Mouse (Mus musculus): Measurements from ENCODE around the gene Plekhg1. TPM values are rescaled to one million over a fixed set of nuclear protein-coding genes. Genes with fewer than 3 reads are reported as not detected.

The Plekhg1 gene
- polyA plus RNA-seq, 1 experiment, result under 0.01 TPM

- no peaks in the 10 kb centered on the region for H3K79me2 ChIP-seq (ENCODE audit: control insufficient read depth, insufficient read depth)
- H3K36me3 ChIP-seq (ENCODE audit: control insufficient read depth, insufficient read depth), result no peaks in the 10 kb centered on the region
- no peaks in the 10 kb centered on the region for H3K27me3 ChIP-seq (ENCODE audit: control insufficient read depth, insufficient read depth, insufficient read length)
- TF ChIP-seq USF1 (IDR thresholded peaks at IDR 0.05; ENCODE audit: low read depth), result no peak
- TF ChIP-seq TCF3 (IDR thresholded peaks at IDR 0.05; ENCODE audit: insufficient read length, low read depth), result no peak
- no peak for TF ChIP-seq POLR2AphosphoS2 (IDR thresholded peaks at IDR 0.05; ENCODE audit: insufficient read length, low read depth)
- no peak for TF ChIP-seq E2F4 (IDR thresholded peaks at IDR 0.05; ENCODE audit: insufficient read depth)
- H3K4me3 ChIP-seq, result no peak overlapping the region
- no peak overlapping the region for H3ac ChIP-seq (ENCODE audit: control insufficient read depth, insufficient read length)
- H3K4me2 ChIP-seq (ENCODE audit: low read depth), result no peak overlapping the region
These were observed 9.8 kb upstream of the Plekhg1 start for GRCm38 (mm10) chr10:3730314-3730713.

- Histone ChIP-seq H3K27me3 (ENCODE audit: control insufficient read depth, insufficient read depth, insufficient read length) (no peaks in the 10 kb centered on the region), H3K36me3 (ENCODE audit: control insufficient read depth, insufficient read depth) (no peaks in the 10 kb centered on the region), H3K4me2 (ENCODE audit: low read depth) (no peak overlapping the region), H3K4me3 (no peak overlapping the region), H3K79me2 (ENCODE audit: control insufficient read depth, insufficient read depth) (no peaks in the 10 kb centered on the region), H3ac (ENCODE audit: control insufficient read depth, insufficient read length) (no peak overlapping the region)
- no peak for TF ChIP-seq TCF12 (IDR thresholded peaks at IDR 0.05; ENCODE audit: insufficient read depth, poor library complexity, severe bottlenecking)
- no peak for TF ChIP-seq USF1 (IDR thresholded peaks at IDR 0.05; ENCODE audit: low read depth)
- TF ChIP-seq MYOG (IDR thresholded peaks at IDR 0.05; ENCODE audit: control insufficient read depth in 1 of 3, insufficient read depth in 1 of 3, insufficient read length in 2 of 3, low read depth in 2 of 3), result no peak
These were observed 3.1 kb upstream of the Plekhg1 start for GRCm38 (mm10) chr10:3737034-3737433.

GRCm38 (mm10) chr10:3740504-3741388 lies 582 bp downstream of the Plekhg1 start:
- no peak for TF ChIP-seq TCF3 (IDR thresholded peaks at IDR 0.05; ENCODE audit: insufficient read length, low read depth)
- no peak for TF ChIP-seq MAX (IDR thresholded peaks at IDR 0.05; ENCODE audit: low read depth)
- TF ChIP-seq TCF12 (IDR thresholded peaks at IDR 0.05; ENCODE audit: insufficient read depth, poor library complexity, severe bottlenecking), result no peak
- no peak for TF ChIP-seq E2F4 (IDR thresholded peaks at IDR 0.05; ENCODE audit: insufficient read depth)
- TF ChIP-seq REST (IDR thresholded peaks at IDR 0.05; ENCODE audit: insufficient read depth, insufficient read length), result no peak
- TF ChIP-seq POLR2AphosphoS2 (IDR thresholded peaks at IDR 0.05; ENCODE audit: insufficient read length, low read depth), result no peak
- no peak for TF ChIP-seq POLR2A (IDR thresholded peaks at IDR 0.05; ENCODE audit: insufficient read length, low read depth)
- TF ChIP-seq MYOG (IDR thresholded peaks at IDR 0.05; ENCODE audit: control insufficient read depth in 1 of 3, insufficient read depth in 1 of 3, insufficient read length in 2 of 3, low read depth in 2 of 3), result no peak
- no peak for TF ChIP-seq SRF (IDR thresholded peaks at IDR 0.05; ENCODE audit: control insufficient read depth, insufficient read length, low read depth)
- no peak for TF ChIP-seq MYOD1 (IDR thresholded peaks at IDR 0.05; ENCODE audit: control insufficient read depth in 1 of 3, insufficient read length in 2 of 3, low read depth in 2 of 3)
- no peak for TF ChIP-seq CEBPB (IDR thresholded peaks at IDR 0.05; ENCODE audit: insufficient read depth, poor library complexity, severe bottlenecking)
- Histone ChIP-seq H3K36me3 (ENCODE audit: control insufficient read depth, insufficient read depth) (no peaks in the 10 kb centered on the region), H3K27me3 (ENCODE audit: control insufficient read depth, insufficient read depth, insufficient read length) (no peaks in the 10 kb centered on the region), H3K4me2 (ENCODE audit: low read depth) (peak overlapping the region; percentile 55), H3K79me2 (ENCODE audit: control insufficient read depth, insufficient read depth) (no peaks in the 10 kb centered on the region), H3K4me3 (no peak overlapping the region), H3ac (ENCODE audit: control insufficient read depth, insufficient read length) (no peak overlapping the region)

GRCm38 (mm10) chr10:3741791-3742190 lies 1.6 kb downstream of the Plekhg1 start:
- no peak overlapping the region for H3K4me2 ChIP-seq (ENCODE audit: low read depth)
- H3K79me2 ChIP-seq (ENCODE audit: control insufficient read depth, insufficient read depth), result no peaks in the 10 kb centered on the region
- no peak overlapping the region for H3ac ChIP-seq (ENCODE audit: control insufficient read depth, insufficient read length)
- no peak overlapping the region for H3K4me3 ChIP-seq
- no peaks in the 10 kb centered on the region for H3K36me3 ChIP-seq (ENCODE audit: control insufficient read depth, insufficient read depth)
- no peaks in the 10 kb centered on the region for H3K27me3 ChIP-seq (ENCODE audit: control insufficient read depth, insufficient read depth, insufficient read length)
- TF ChIP-seq CEBPB (IDR thresholded peaks at IDR 0.05; ENCODE audit: insufficient read depth, poor library complexity, severe bottlenecking), result no peak

- Histone ChIP-seq H3K79me2 (ENCODE audit: control insufficient read depth, insufficient read depth) (no peaks in the 10 kb centered on the region), H3K4me3 (no peak overlapping the region), H3K27me3 (ENCODE audit: control insufficient read depth, insufficient read depth, insufficient read length) (no peaks in the 10 kb centered on the region), H3K36me3 (ENCODE audit: control insufficient read depth, insufficient read depth) (no peaks in the 10 kb centered on the region), H3K4me2 (ENCODE audit: low read depth) (no peak overlapping the region), H3ac (ENCODE audit: control insufficient read depth, insufficient read length) (no peak overlapping the region)
- TF ChIP-seq USF1 (IDR thresholded peaks at IDR 0.05; ENCODE audit: low read depth) (no peak), TCF3 (IDR thresholded peaks at IDR 0.05; ENCODE audit: insufficient read length, low read depth) (no peak), MAX (IDR thresholded peaks at IDR 0.05; ENCODE audit: low read depth) (no peak), POLR2AphosphoS2 (IDR thresholded peaks at IDR 0.05; ENCODE audit: insufficient read length, low read depth) (no peak), E2F4 (IDR thresholded peaks at IDR 0.05; ENCODE audit: insufficient read depth) (no peak), REST (IDR thresholded peaks at IDR 0.05; ENCODE audit: insufficient read depth, insufficient read length) (no peak), TCF12 (IDR thresholded peaks at IDR 0.05; ENCODE audit: insufficient read depth, poor library complexity, severe bottlenecking) (no peak), SRF (IDR thresholded peaks at IDR 0.05; ENCODE audit: control insufficient read depth, insufficient read length, low read depth) (no peak), MYOG (IDR thresholded peaks at IDR 0.05; ENCODE audit: control insufficient read depth in 1 of 3, insufficient read depth in 1 of 3, insufficient read length in 2 of 3, low read depth in 2 of 3) (no peak), CEBPB (IDR thresholded peaks at IDR 0.05; ENCODE audit: insufficient read depth, poor library complexity, severe bottlenecking) (no peak), POLR2A (IDR thresholded peaks at IDR 0.05; ENCODE audit: insufficient read length, low read depth) (no peak), MYOD1 (IDR thresholded peaks at IDR 0.05; ENCODE audit: control insufficient read depth in 1 of 3, insufficient read length in 2 of 3, low read depth in 2 of 3) (no peak)
These were observed 2.9 kb downstream of the Plekhg1 start for GRCm38 (mm10) chr10:3743069-3743468.

Data from myocyte (in vitro differentiated cells).